Mouse (Mus musculus) heart, postnatal 14 days (tissue): ENCODE results near the gene Esyt1. TPM values are rescaled to one million over a fixed set of nuclear protein-coding genes. Genes with fewer than 3 reads are reported as not detected.
"Not testable (repeated sequence)": the region's sequence is repeated elsewhere in the genome, so short reads cannot be mapped to it uniquely, and the experiment has no call there.

Source experiments
- DNase-seq, 2 experiments: peaks; one replicate each; pipeline ENCODE4 v3.0.0; 2021 to 2022
- intact Hi-C: fragments of 180-260 bp; cut with DNase I; formaldehyde crosslinking; loops from one replicate; pipeline ENCODE4 v1.15.1; 2025
- long read RNA-seq, 2 experiments: library from polyadenylated mRNA; stranded (forward); transcript quantifications; one replicate each; pipeline ENCODE4 v2.0.0; 2021
- total RNA-seq, 2 experiments: library from RNA; stranded (reverse); gene quantifications; 2 replicates each; pipeline ENCODE4 v1.2.3; 2021

Gene Esyt1
- total RNA-seq: 10 to 100 TPM; 22.3 to 23.6 TPM
- long read RNA-seq, experiment 1, transcript Esyt1-201 (31 exons, 3,981 nt): major isoform, 22 of 36 reads
- long read RNA-seq, experiment 1, partial matches to known transcripts: 13 of 36 reads
- long read RNA-seq, experiment 1, other reads (novel, unspliced or antisense): 1 of 36 reads
- long read RNA-seq, experiment 2, transcript Esyt1-201 (31 exons, 3,981 nt): major isoform, 21 of 23 reads
- long read RNA-seq, experiment 2, partial matches to known transcripts: 2 of 23 reads
- long read RNA-seq, experiment 2, other reads (novel, unspliced or antisense): 0 of 23 reads

DNA sequence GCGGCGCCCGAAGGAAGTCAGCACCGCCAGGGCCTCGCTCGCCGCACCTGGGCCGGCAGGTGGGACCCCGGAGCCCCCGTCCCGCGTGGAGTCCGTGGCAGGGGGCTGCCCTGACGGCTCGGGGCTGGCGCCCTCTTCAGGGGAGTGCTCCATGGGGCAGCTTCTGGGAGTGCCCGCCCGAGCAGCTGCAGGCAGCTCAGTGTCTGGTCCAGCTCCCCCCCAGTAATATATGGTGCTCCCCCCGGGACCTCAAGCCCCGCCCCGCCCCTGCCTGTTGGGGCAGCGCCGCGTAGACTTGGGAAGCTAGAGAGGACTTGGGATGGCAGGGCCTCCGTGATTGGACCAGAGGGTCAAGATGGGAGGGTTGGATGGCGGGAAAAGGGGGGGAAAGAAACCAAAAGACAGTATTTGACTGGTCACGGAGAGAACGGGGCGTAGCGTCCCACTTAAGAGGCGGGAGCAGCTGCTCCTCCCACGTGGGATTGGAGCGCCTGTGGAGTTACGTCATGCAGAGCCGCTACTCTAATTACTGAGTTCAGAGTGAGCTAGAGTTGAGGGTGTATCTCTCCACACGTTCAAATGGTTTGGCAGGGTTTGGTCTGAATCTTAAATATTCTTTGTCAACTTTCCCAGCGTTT lies at the start of gene Esyt1:
Esyt1 (minus strand) TSS at position 201 of the 638 bp plus-strand sequence.
- intact Hi-C loops: no loop called here
- DNase-seq: peak; percentile 91

DNA sequence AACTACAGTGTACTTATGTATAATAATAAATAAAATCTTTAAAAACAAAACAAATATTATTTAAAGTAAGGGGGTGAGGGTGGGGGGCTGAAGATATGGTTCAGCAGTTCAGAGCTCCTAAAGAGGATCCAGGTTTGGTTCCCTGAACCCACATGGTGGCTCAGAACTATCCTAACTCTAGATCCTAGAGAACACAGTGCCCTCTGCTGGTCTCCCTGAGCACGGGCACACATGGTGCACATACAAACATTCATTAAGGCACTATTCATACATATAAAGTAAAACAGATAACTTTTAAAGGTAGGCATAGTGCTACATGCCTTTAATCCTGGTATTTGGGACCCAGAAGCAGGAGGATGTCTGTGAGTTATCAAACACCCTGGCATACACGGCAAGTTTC lies 49.4 kb upstream of the Esyt1 start:
- intact Hi-C loops: no loop called here
- no peak for DNase-seq

DNA sequence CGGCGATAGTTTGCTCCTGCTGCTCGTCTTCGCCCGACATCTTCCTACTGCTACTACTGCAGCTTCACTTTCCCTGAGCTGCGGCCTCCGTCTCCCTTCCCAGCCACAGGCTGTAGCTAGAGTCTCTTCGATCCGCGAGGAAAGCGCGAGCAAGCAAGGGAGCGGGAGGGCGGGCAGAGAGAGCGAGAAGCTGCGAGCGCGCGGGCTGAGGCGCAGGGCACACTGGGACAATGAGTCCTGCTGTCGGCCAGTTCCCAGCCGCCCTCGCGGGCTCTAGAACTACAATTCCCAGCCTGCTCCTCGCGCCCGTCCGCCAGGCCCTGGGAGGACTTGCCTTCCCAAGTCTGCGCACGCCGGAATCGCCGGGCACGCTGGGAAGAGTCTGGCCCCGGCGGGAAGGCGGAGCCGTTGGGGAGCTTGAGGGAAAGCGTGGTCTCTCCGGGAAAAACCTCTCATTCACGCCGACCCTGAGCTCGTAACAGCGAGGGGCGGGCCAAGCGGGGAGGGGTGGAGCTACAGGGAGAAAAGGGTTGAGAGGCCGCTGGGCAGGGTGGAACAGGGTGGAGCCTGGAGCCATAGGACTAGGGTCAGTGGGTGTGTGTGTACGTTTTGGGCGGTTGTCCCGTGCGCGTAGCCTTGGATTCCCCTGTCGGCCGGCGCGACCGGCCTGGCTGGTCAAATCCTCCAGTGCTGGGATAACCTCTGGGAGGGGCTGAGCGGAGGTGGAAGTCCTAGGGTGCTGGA lies 40.3 kb upstream of the Esyt1 start, which contains the start of gene Pa2g4:
Pa2g4 (minus strand) TSS at position 200 of the 744 bp plus-strand sequence.
- intact Hi-C loops: loop anchor here (2.0 to 5.0 kb wide), 3 partner anchors 15 to 106 kb away; partner anchors contain the start of gene Suox
- DNase-seq: peak; percentile 98

DNA sequence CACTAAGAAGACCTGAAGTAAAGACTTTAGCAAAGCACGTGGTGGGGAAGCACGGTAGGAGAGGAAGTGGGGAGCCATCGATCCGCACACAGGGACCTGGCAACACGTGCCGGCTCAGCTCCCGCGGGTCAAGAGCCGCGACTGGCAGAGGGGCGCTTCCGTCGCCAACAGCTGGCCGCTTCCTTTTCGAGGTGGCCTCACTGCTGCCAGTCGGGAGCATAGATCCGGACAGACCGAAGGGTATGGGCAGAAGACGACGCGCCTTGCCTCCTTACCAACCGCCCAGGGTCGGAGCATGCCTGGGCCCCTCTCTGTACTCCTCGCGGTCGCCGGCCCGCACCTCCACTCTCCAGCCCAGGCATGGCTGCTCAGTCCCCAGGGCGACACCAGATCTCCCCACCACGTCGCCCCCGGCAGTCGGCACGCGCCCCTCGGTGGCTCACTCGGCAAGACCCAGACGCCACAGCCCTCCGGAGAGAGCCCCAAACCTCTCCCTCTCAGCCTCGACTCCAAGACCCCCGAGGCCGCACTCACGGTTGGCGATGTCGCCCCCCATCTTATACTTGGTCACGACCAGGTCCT lies 39.6 kb upstream of the Esyt1 start:
- intact Hi-C loops: loop anchor here (2.0 to 5.0 kb wide), 3 partner anchors 14 to 107 kb away; partner anchors contain the start of gene Suox
- peak; percentile 36 to 49 for DNase-seq

DNA sequence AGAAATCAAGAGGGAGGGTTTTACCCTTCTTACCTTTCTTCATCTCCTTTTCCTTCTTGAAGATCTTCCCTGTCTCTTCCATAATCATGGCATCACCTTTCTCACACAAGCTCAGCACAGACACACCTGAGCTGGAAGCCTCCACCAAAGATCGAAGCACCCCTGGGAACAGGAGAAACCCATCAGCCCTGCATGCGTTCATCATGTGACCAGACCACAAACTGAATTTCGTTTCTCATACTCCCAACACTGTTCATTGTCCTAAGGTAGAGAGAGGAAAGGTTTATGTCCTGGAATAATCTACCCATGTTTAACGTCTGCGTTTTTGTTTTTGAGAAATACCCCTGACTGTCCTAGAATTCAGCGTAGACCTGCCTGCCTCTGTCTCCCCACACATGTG lies 37.9 kb upstream of the Esyt1 start:
- intact Hi-C loops: no loop called here
- DNase-seq: no peak

DNA sequence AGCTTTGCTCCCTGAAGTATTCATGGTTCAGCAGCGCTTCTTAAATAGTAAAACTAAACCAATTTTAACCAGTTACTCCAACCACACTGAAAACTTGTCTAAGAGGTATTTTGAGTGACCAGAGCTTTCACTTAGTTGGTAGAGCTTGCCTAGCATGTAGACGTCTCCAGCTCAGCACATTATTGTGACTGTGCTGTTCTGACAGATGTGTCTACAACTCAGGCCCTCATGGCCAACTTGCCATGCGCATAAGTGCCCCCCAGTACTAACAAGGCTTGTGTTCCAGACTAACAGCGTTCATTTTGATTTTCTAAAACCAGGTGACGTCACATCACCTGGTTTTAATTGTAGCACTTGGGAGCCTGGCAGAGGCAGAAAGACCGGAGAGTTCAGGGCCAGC lies 31.3 kb upstream of the Esyt1 start:
- no peak for DNase-seq
- intact Hi-C loops: no loop called here

DNA sequence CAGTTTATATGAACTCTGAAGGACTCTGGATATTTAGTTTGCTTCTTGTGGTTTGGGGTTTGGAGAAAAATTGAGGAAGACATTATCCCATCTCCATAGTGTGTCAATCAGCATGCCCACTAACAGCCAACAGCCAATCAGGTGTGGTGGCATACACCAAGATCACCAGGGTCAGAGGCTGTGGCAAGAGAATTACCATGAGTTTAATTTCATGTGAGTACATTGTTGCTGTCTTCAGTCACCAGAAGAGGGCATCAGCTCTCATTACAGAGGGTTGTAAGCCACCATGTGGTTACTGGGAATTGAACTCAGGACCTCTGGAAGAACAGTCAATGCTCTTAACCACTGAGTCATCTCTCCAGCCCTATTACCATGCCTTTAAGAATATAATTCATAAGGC lies 30.6 kb upstream of the Esyt1 start:
- DNase-seq: no peak
- intact Hi-C loops: no loop called here

DNA sequence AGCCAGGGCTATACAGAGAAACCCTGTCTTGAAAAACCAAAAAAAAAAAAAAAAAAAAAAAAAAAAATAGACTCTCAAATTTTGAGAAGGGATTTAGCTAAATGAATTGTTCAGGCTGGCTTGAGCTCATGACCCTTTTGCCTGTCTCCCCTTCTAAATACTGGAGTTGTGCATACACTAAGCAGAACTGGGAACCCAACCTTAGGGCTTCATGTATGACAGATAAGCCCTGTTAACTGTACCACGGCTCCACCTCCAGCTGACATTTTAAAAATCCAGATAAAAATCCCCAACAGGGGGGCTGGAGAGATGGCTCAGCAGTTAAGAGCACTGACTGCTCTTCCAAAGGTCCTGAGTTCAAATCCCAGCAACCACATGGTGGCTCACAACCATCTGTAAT lies 29.9 kb upstream of the Esyt1 start:
- intact Hi-C loops: not testable (repeated sequence)

DNA sequence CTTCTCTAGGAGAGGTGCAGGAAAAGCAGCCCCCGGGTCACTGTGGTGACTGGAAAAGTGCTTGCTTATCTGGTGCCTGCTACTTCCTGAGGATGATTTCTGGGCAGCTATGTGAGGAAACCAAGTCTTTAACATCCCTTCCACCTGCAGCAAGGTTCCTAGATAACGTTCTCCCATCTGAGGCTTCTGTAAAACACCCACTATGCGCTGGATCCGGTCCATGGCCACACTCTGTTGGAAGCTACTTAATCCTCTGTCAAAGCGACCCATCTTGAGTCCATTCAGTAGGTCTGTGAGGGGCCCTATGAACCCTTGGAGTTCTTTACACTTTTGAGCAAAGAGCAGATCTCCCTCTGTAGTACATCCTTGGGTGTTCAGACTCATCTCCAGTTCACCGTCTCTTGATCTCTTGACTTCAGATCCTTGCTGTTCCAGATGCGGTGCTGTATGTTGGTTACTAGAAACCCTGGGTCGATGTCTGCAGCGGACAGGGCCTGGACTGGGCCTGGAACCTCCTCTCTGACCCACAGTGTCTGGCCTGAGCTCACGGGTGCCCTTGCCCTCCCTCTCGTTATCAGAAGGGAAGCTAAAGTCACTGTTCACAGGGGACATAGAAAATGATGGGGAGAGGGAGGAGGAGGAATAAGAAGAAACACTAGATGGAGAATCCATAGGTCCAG lies 24.6 kb upstream of the Esyt1 start:
- intact Hi-C loops: loop anchor here (2.0 to 5.0 kb wide), 2 partner anchors 15 to 122 kb away; partner anchors contain the start of genes Pa2g4 and Suox
- not testable (repeated sequence) for DNase-seq

More for the DNA sequence above, 29.9 kb upstream of the Esyt1 start:
- not testable (repeated sequence) for DNase-seq

DNA sequence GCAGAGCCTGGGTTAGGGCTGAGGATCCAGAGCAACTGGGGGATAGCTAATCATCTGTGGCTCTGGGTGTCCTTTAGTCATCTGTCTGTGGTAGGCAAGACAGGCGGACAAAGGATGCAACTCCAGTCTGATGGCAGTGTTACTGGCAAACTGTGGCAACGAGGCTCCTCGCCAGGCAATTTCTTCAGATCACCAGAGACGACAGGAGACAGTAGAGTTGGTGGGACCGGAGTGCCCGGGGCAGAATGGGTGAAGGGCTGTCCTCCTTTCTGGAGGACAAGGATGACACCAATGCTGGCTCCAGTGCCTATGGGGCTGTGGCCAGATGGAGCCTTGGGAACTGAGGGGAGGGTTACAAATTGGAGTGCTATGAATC lies 24.0 kb upstream of the Esyt1 start:
- DNase-seq: not testable (repeated sequence)
- intact Hi-C loops: loop anchor here (2.0 to 5.0 kb wide), 3 partner anchors 15 to 123 kb away; partner anchors contain the start of genes Pa2g4 and Suox

DNA sequence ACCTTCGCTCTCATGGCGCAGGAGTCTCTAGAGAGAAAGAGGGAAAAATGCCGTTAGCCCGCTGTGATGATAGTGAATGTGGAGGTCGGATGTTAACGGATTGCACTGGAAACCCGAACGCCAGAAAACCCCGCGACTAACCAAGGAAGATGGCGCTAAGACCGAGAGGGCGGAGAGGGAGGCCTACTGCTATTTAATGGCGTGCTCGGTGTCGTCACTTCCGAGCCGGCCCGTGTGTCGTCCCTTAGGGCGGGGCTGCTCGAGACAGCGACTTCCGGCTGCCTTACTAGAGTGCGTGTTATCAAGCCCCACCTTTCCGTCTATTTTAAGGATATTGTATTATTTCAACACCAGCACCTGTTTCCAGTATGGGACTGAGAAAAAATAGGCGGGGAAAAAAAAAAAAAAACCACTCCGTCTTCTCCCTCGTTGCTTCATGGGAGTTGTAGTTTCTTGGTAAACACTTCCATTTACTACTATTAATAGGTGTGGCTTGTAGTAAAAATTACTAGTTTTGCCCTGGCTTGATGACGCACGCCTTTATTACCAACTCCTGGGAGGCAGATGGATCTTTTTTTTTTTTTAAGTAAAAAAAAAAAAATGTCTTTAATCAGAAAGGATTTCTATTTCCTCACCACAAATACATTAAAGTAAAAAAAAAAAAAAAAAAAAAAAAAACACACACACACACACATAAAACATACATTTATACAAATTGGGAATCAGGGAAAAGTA lies 23.4 kb upstream of the Esyt1 start, which contains the start of gene Rpl41:
Rpl41 (minus strand) TSS at position 359 of the 735 bp plus-strand sequence.
- peak; percentile 92 to 95 for DNase-seq
- intact Hi-C loops: loop anchor here (5.0 kb wide), 1 partner anchor 63 kb away; no protein-coding TSS in a partner anchor

DNA sequence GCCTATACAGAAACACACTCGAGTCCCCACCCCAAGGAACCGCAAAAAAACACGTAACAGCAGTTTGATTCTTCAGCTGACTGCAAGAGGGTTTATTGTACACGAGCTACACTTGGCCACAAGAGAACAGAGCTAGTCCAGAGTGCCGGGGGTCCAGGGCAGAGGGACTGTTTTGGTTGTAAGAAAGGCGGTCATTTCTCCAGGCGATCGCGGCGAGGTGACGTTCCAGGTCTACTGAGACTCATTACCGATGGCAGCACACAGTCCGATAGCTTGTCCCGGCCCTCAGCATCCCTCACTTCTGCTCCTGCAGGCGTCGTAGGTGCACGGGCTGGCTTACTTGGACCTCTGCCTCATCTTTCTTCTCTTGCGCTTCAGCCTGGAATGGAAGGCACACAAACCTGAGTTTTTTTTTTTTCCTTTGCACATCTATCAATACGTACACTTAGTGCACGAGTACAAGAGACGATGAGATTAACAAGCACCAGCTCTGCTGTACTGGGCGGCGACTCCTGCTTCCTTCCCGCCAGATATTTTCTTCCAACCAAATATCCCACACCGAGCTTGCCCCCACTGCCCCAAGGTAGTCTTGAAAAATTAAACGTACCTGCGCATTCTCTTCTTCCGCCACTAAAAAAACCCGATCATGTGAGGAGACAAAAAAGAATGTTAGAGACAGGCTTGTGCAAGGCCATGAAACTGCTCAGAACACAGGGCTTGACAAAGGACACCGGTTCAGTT lies 22.6 kb upstream of the Esyt1 start:
- DNase-seq: not testable (repeated sequence)
- intact Hi-C loops: loop anchor here (5.0 kb wide), 1 partner anchor 64 kb away; no protein-coding TSS in a partner anchor

DNA sequence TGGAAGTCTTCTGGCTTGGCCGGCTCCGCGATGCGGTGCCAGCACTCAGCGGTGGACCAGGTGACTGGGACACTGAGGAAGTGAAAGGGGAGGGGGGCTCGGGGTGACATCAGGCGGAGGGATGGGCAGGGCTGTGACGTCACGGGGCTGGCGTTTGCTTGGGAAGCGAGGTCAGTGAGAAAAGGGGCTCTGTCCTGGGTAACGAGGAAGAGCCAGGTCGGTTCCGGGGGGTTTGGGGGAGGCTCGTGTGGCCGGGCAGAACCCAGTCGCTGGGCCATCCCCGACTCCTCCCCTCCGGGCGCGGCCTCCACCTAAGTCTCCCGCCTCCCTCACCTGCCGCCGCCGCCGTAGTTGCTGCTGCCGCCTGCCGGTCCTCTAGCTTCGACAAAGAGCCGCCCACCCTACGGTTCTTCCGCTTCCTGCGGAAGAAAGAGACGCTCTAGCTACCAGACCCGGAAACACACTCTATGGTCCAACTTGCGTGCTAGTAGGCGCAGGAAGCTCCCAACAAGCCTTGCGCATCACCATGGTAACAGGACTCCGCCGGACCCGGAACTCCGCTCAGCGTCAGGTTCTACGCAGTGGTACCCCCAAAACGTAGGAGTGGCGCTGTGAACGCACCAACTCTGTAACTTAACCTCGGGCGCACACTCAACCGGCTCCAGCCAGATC lies 21.8 kb upstream of the Esyt1 start, which contains the start of gene Zc3h10:
Zc3h10 (minus strand) TSS at position 414 of the 672 bp plus-strand sequence.
- intact Hi-C loops: loop anchor here (5.0 kb wide), 1 partner anchor 65 kb away; no protein-coding TSS in a partner anchor
- DNase-seq: peak; percentile 89 to 91

DNA sequence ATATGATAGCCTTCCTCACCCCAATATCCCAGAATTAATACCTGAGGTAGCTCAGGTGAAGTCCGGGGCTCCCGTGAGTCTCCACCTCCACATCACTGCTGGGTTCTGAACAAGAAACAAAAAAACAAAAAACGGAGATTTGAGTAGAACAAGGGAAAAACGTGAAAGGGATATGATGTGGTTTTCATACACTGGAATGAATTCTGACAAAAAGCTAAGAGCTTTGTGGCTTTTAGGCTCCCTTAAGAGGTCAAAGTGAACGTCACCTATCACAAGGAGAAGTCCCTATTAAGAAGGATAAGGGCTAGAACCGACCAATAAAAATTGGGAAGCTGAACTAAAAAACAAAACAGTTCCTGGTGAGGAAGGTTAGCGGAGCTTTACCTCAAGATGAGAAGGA lies 21.1 kb upstream of the Esyt1 start:
- DNase-seq: no peak
- intact Hi-C loops: loop anchor here (5.0 kb wide), 1 partner anchor 66 kb away; no protein-coding TSS in a partner anchor

DNA sequence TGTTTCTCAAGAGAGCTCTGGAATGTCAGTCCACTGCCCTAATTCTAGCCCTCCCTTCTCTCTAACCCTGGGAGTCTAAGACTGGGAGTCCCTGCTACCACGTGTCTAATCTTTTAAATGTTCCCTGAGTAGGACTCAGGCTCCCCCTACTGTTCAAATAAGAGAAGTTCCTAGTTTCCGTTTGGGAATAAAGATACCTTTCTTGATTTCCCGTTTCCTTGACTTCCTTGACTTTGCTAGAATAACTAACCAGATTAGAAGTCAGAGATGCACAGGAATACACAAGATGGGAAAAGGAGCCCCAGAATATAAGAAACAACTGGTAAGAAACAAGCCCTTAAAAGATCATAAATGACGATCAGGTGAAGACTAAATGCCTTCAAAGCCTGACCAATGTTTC lies 20.7 kb upstream of the Esyt1 start:
- intact Hi-C loops: loop anchor here (5.0 kb wide), 1 partner anchor 66 kb away; no protein-coding TSS in a partner anchor
- no peak for DNase-seq

DNA sequence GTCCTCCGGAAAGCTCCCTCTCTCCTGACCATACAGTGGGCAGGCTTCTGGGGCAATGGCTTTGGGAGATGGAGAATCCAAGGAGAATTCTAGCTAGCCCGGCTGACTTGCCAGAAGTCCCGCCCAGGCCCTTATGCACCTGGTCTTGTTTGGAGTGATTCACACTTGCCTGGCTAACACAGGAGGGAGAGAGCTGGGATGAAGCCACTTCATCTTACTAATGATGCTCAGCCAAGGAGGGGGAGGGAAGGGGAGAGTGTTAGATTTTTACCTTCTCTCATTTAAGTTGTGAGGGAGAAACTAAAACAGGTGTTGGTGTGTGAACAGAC lies 19.9 kb upstream of the Esyt1 start:
- intact Hi-C loops: loop anchor here (5.0 kb wide), 1 partner anchor 67 kb away; no protein-coding TSS in a partner anchor
- DNase-seq: no peak
